In the genomic region with DNA sequence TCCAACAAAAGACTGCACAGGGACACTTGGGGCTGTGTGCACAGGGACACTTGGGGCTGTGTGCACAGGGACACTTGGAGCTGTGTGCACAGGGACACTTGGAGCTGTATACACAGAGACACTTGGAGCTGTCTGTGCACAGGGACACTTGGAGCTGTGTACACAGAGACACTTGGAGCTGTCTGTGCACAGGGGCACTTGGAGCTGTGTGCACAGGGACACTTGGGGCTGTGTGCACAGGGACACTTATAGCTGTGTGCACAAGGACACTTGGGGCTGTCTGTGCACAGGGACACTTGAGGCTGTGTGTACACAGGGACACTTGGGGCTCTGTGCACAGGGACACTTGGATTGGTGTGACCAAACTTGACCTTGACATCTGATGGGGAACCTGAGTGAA, we compare ENCODE assay signal across 22 mouse cellular contexts.
"Had no signal": no experiment of that assay in that cellular context is flagged by ENCODE, and none has a peak within 500 bp of the region (broad histone marks: within the 10 kb centered on the region; RNA-seq: fewer than 3 reads in every experiment).

No protein-coding gene starts in this region.

- H3K4me3 ChIP-seq: gastrocnemius, adult 2 months; heart, embryonic 10.5 days; heart, embryonic 12.5 days; hindbrain, embryonic 10.5 days; hindbrain, embryonic 12.5 days; intestine, embryonic 15.5 days; layer of hippocampus, adult 2 months; left cerebral cortex, adult 2 months had no signal

- DNase-seq: gastrocnemius, adult 2 months; gastrocnemius, postnatal 10 days; gastrocnemius, postnatal 25 days; heart, adult 18-20 months; heart, postnatal 10 days; heart, postnatal 4 days; kidney, adult 18-20 months; kidney, adult 8-10 months; kidney, postnatal 10 days; kidney, postnatal 4 days; liver had no signal

- H3K36me3 ChIP-seq: heart, embryonic 10.5 days; hindbrain, embryonic 10.5 days; hindbrain, embryonic 12.5 days; intestine, embryonic 15.5 days had no signal

- H3K27ac ChIP-seq: gastrocnemius, adult 2 months; heart, embryonic 10.5 days; hindbrain, embryonic 10.5 days; hindbrain, embryonic 12.5 days; hindbrain, embryonic 14.5 days; intestine, embryonic 15.5 days; layer of hippocampus, adult 2 months; left cerebral cortex, adult 2 months had no signal

- ATAC-seq: hindbrain, embryonic 16.5 days; inflammation-experienced regulatory T-cells, adult 6 months; intestine, embryonic 15.5 days; intestine, postnatal 0 days had no signal

- H3K27me3 ChIP-seq: heart, embryonic 12.5 days; hindbrain, embryonic 12.5 days; intestine, embryonic 15.5 days had no signal

- H3K4me2 ChIP-seq: heart, embryonic 12.5 days; hindbrain, embryonic 12.5 days; hindbrain, embryonic 14.5 days; intestine, embryonic 15.5 days had no signal

- H3K9me3 ChIP-seq: heart, embryonic 10.5 days; heart, embryonic 12.5 days; hindbrain, embryonic 10.5 days; hindbrain, embryonic 12.5 days; intestine, embryonic 15.5 days had no signal

- H3K4me1 ChIP-seq: heart, embryonic 10.5 days; heart, embryonic 12.5 days; hindbrain, embryonic 10.5 days; hindbrain, embryonic 12.5 days; intestine, embryonic 15.5 days had no signal

- H3K9ac ChIP-seq: heart, embryonic 12.5 days; hindbrain, embryonic 12.5 days; hindbrain, embryonic 14.5 days; intestine, embryonic 15.5 days had no signal
